Comparison of ENCODE assay signal across 10 mouse cellular contexts in the genomic region with DNA sequence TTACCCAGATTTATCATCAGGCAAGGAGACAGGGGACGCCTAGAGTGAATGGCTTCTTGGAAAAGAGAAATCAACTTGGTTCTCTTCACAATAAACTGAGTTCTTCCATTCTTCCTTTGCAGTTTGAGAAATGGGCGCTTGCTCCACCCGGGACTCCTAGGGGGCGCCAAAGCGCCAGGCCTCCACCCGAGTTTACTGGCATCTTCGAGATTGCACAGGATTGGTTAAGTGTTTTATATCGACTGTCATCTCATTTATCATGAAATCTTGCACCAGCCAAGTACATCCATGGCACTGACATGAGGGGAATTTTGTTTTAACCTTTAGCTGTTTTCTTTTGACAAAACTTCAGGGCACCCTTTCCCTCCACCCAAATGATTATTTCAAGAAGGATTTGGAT. TPM values are rescaled to one million over a fixed set of nuclear protein-coding genes. Genes with fewer than 3 reads are reported as not detected.
DNase-seq lines count a peak whose midpoint lies in the region; ATAC-seq and TF ChIP-seq lines count a peak whose summit lies in the region.
"Had no signal": no experiment of that assay in that cellular context is flagged by ENCODE, and none has a peak within 500 bp of the region (broad histone marks: within the 10 kb centered on the region; RNA-seq: fewer than 3 reads in every experiment).

No protein-coding gene starts in this region.

- intact Hi-C loops in heart, postnatal 14 days (cut with DNase I), result loop anchor here (1.0 to 10.0 kb wide), 3 partner anchors 119 to 1030 kb away; no protein-coding TSS in a partner anchor
- intact Hi-C loops in left cerebral cortex, postnatal 4 days (cut with DNase I), result loop anchor here (2.0 kb wide), 2 partner anchors 1029 to 1087 kb away; no protein-coding TSS in a partner anchor

- no peak for ATAC-seq in hindbrain, embryonic 14.5 days (ENCODE audit: low FRiP score)
- ATAC-seq in hindbrain, embryonic 13.5 days (ENCODE audit: low FRiP score), result no peak
- ATAC-seq in activated CD4-positive, CD25-positive, alpha-beta regulatory T cell, adult 4 months, result no peak

- H3K4me2 ChIP-seq in hindbrain, embryonic 14.5 days (replicated peaks), result no peak overlapping the region
- no peak overlapping the region for H3K4me2 ChIP-seq in hindbrain, embryonic 13.5 days
- H3K4me2 ChIP-seq: liver, embryonic 15.5 days had no signal

- WGBS in hindbrain, embryonic 14.5 days, result 10% methylated on average over 8 of the region's 8 CpGs
- WGBS in hindbrain, embryonic 13.5 days, result 9% methylated on average over 8 of the region's 8 CpGs

- no peak for TF ChIP-seq POLR2A in bone marrow macrophage, adult 2 months (IDR thresholded peaks at IDR 0.05; ENCODE audit: borderline replicate concordance, low read depth, low read length)

- DNase-seq in hindbrain, embryonic 14.5 days (ENCODE audit: low spot score), result peak; percentile 78
- peak; percentile 34 for DNase-seq in ES-E14 (ENCODE audit: low read depth, low spot score)
- peak; percentile 70 to 76 for DNase-seq in heart, postnatal 14 days
- peak; percentile 78 for DNase-seq in left cerebral cortex, postnatal 4 days
- DNase-seq in right cerebral cortex, postnatal 25 days, result peak; percentile 61

- no peaks in the 10 kb centered on the region for H3K9me3 ChIP-seq in hindbrain, embryonic 14.5 days (ENCODE audit: control insufficient read depth, low read length)
- H3K9me3 ChIP-seq in hindbrain, embryonic 13.5 days, result no peaks in the 10 kb centered on the region
- no peaks in the 10 kb centered on the region for H3K9me3 ChIP-seq in ES-E14 (ENCODE audit: control insufficient read depth, insufficient read depth, low read depth, low read length)
- H3K9me3 ChIP-seq: liver, embryonic 15.5 days had no signal

- in situ Hi-C loops in ES-E14 (cut with MboI; ENCODE audit: low sequenced_read_pairs in 2 of 2, unreplicated experiment in 2 of 2), result loop anchor here (10.0 to 25.0 kb wide), 2 partner anchors 1029 to 1172 kb away; no protein-coding TSS in a partner anchor

- TF ChIP-seq CTCF in bone marrow macrophage, adult 2 months (IDR thresholded peaks at IDR 0.05; ENCODE audit: low read depth, low read length), result peak; percentile 72

- no peak overlapping the region for H3K27ac ChIP-seq in hindbrain, embryonic 14.5 days
- H3K27ac ChIP-seq in hindbrain, embryonic 13.5 days, result no peak overlapping the region
- H3K27ac ChIP-seq in ES-E14 (ENCODE audit: insufficient read depth, low read depth, low read length, poor library complexity, severe bottlenecking), result no peak overlapping the region
- no peak overlapping the region for H3K27ac ChIP-seq in bone marrow macrophage, adult 2 months (ENCODE audit: insufficient read depth, low read depth, low read length)
- H3K27ac ChIP-seq: liver, embryonic 15.5 days had no signal

- no peak overlapping the region for H3K9ac ChIP-seq in hindbrain, embryonic 14.5 days
- H3K9ac ChIP-seq in hindbrain, embryonic 13.5 days, result no peak overlapping the region
- no peak overlapping the region for H3K9ac ChIP-seq in ES-E14 (ENCODE audit: insufficient read depth, low read depth, low read length, poor library complexity, severe bottlenecking)
- H3K9ac ChIP-seq: liver, embryonic 15.5 days had no signal

- no peaks in the 10 kb centered on the region for H3K36me3 ChIP-seq in hindbrain, embryonic 14.5 days (replicated peaks; ENCODE audit: control insufficient read depth, insufficient read depth)
- H3K36me3 ChIP-seq in hindbrain, embryonic 13.5 days, result no peaks in the 10 kb centered on the region
- no peaks in the 10 kb centered on the region for H3K36me3 ChIP-seq in ES-E14 (ENCODE audit: control insufficient read depth, insufficient read depth, low read length, poor library complexity, severe bottlenecking)
- H3K36me3 ChIP-seq: liver, embryonic 15.5 days had no signal

- H3K4me1 ChIP-seq in hindbrain, embryonic 14.5 days (replicated peaks; ENCODE audit: control insufficient read depth, insufficient read depth, low read length), result peaks cover 27% of the 10 kb centered on the region
- peaks cover 30% of the 10 kb centered on the region for H3K4me1 ChIP-seq in hindbrain, embryonic 13.5 days (replicated peaks)
- H3K4me1 ChIP-seq in ES-E14 (ENCODE audit: control insufficient read depth in 2 of 2, insufficient read depth in 2 of 2, low read length in 2 of 2, poor library complexity in 1 of 2), result no peaks in the 10 kb centered on the region; a peak in 1 of 4 replicates
- H3K4me1 ChIP-seq in bone marrow macrophage, adult 2 months (ENCODE audit: control insufficient read depth, insufficient read depth, low read length), result no peaks in the 10 kb centered on the region
- H3K4me1 ChIP-seq: liver, embryonic 15.5 days had no signal

- H3K4me3 ChIP-seq in hindbrain, embryonic 14.5 days (replicated peaks; ENCODE audit: low read length), result no peak overlapping the region
- H3K4me3 ChIP-seq in hindbrain, embryonic 13.5 days, result no peak overlapping the region
- H3K4me3 ChIP-seq in ES-E14 (ENCODE audit: insufficient read depth in 1 of 2, low read depth in 1 of 2, low read length in 2 of 2, poor library complexity in 1 of 2, severe bottlenecking in 1 of 2), result no peak overlapping the region
- H3K4me3 ChIP-seq in bone marrow macrophage, adult 2 months (ENCODE audit: insufficient read depth, low read length), result no peak overlapping the region
- H3K4me3 ChIP-seq: liver, embryonic 15.5 days had no signal

- H3K27me3 ChIP-seq in hindbrain, embryonic 14.5 days (ENCODE audit: control insufficient read depth, insufficient read depth, low read length), result peaks cover 32% of the 10 kb centered on the region
- H3K27me3 ChIP-seq in hindbrain, embryonic 13.5 days, result peaks cover 33% of the 10 kb centered on the region

TF ChIP-seq in ES-E14, 5 proteins besides CTCF, POLR2A, EP300 and RAD21:
- TF ChIP-seq ZNF384 (IDR thresholded peaks at IDR 0.05; ENCODE audit: low read depth, low read length) (no peak), ZC3H11A (IDR thresholded peaks at IDR 0.05; ENCODE audit: borderline replicate concordance, low read depth, low read length) (peak; percentile 50; the same call in 1 of the 2 replicates)

RNA-seq across cellular contexts. Expression of gene Igfbp3, which starts 2.0 kb away (rescaled TPM):
- polyA plus RNA-seq in hindbrain, embryonic 14.5 days (2014; fragmentation: Nextera tagmentation; extraction: Ambion mirVana), result 19.7 and 22.3 TPM in 2 replicates
- polyA plus RNA-seq in hindbrain, embryonic 13.5 days (2015; fragmentation: Nextera tagmentation; extraction: Ambion mirVana), result 13.8 and 14.1 TPM in 2 replicates
- 53.5 and 55.7 TPM in 2 replicates for total RNA-seq in ES-E14 (2012; rRNA removed)
- 0.33 TPM in 1 of 2 replicates, not detected in the other for polyA plus RNA-seq in bone marrow macrophage, adult 2 months (2012; ENCODE audit: insufficient read depth, insufficient read length, missing spikeins)
- total RNA-seq in heart, postnatal 14 days (2021), result 10 to 100 TPM; 34.1 to 43.8 TPM
- 10 to 100 TPM; 20.6 to 21.3 TPM for total RNA-seq in left cerebral cortex, postnatal 4 days (2021)
- polyA plus RNA-seq in activated CD4-positive, CD25-positive, alpha-beta regulatory T cell, adult 4 months (2017; shearing (Covaris generic)), result not detected

RNA-seq across cellular contexts. Expression of gene Igfbp1, which starts 18.1 kb away (rescaled TPM):
- polyA plus RNA-seq in hindbrain, embryonic 14.5 days (2014; fragmentation: Nextera tagmentation; extraction: Ambion mirVana), result not detected in 2 replicates
- polyA plus RNA-seq in hindbrain, embryonic 13.5 days (2015; fragmentation: Nextera tagmentation; extraction: Ambion mirVana), result 0.10 TPM in 1 of 2 replicates, not detected in the other
- total RNA-seq in ES-E14 (2012; rRNA removed), result not detected in 2 replicates
- polyA plus RNA-seq in bone marrow macrophage, adult 2 months (2012; ENCODE audit: insufficient read depth, insufficient read length, missing spikeins), result not detected in 2 replicates
- not detected for total RNA-seq in heart, postnatal 14 days (2021)
- total RNA-seq in left cerebral cortex, postnatal 4 days (2021), result under 1 TPM in 1 of 2 experiments, not detected in 1; 0.24 TPM
- polyA plus RNA-seq in activated CD4-positive, CD25-positive, alpha-beta regulatory T cell, adult 4 months (2017; shearing (Covaris generic)), result not detected
- total RNA-seq: common myeloid progenitor, adult 5-6 weeks had no signal

RNA-seq across cellular contexts. Expression of gene Gm11985, which starts 27.3 kb away (rescaled TPM):
- not detected in 2 replicates for polyA plus RNA-seq in hindbrain, embryonic 14.5 days (2014; fragmentation: Nextera tagmentation; extraction: Ambion mirVana)
- not detected in 2 replicates for polyA plus RNA-seq in hindbrain, embryonic 13.5 days (2015; fragmentation: Nextera tagmentation; extraction: Ambion mirVana)
- total RNA-seq in ES-E14 (2012; rRNA removed), result not detected in 2 replicates
- not detected in 2 replicates for polyA plus RNA-seq in bone marrow macrophage, adult 2 months (2012; ENCODE audit: insufficient read depth, insufficient read length, missing spikeins)
- total RNA-seq in heart, postnatal 14 days (2021), result not detected
- total RNA-seq in left cerebral cortex, postnatal 4 days (2021), result not detected
- polyA plus RNA-seq in activated CD4-positive, CD25-positive, alpha-beta regulatory T cell, adult 4 months (2017; shearing (Covaris generic)), result not detected
- total RNA-seq: common myeloid progenitor, adult 5-6 weeks had no signal
- polyA plus RNA-seq: liver, embryonic 15.5 days had no signal

Comparison
In these comparisons a context has a peak if more than half of its experiments do, and no peak if none do; other contexts are left out.
1. RNA of gene Igfbp3, which starts 2.0 kb away (polyA plus RNA-seq): 19.7 to 22.3 TPM in hindbrain, embryonic 14.5 days and 13.8 to 14.1 TPM in hindbrain, embryonic 13.5 days; 0.33 TPM in bone marrow macrophage, adult 2 months and not detected in activated CD4-positive, CD25-positive, alpha-beta regulatory T cell, adult 4 months; every median in the first group is over 10 times any median in the second.
2. Peak in every context shown above with its lines, with median percentiles within 50 percentile points of each other: DNase-seq.